Comparison of ENCODE assay signal across 26 mouse cellular contexts in genomic region chr2:76347839-76348238, GRCm38 (mm10). TPM values are rescaled to one million over a fixed set of nuclear protein-coding genes. Genes with fewer than 3 reads are reported as not detected.
"Had no signal": no experiment of that assay in that cellular context is flagged by ENCODE, and none has a peak within 500 bp of the region (broad histone marks: within the 10 kb centered on the region; RNA-seq: fewer than 3 reads in every experiment).

No protein-coding gene starts in this region.

- H3K9me3 ChIP-seq: limb, embryonic 12.5 days; limb, embryonic 15.5 days; midbrain, embryonic 12.5 days; midbrain, embryonic 15.5 days; neural tube, embryonic 12.5 days; neural tube, embryonic 15.5 days had no signal

- ATAC-seq: liver, postnatal 0 days; lung, postnatal 0 days; midbrain, embryonic 15.5 days had no signal

- H3K36me3 ChIP-seq: limb, embryonic 12.5 days; limb, embryonic 15.5 days; midbrain, embryonic 12.5 days; midbrain, embryonic 15.5 days; neural tube, embryonic 12.5 days; neural tube, embryonic 15.5 days had no signal

- H3K27ac ChIP-seq: limb, embryonic 12.5 days; limb, embryonic 15.5 days; liver, embryonic 14.5 days; macrophage; midbrain, embryonic 12.5 days; midbrain, embryonic 15.5 days; neural tube, embryonic 12.5 days; neural tube, embryonic 15.5 days had no signal

- H3K9ac ChIP-seq: limb, embryonic 12.5 days; limb, embryonic 15.5 days; liver, embryonic 14.5 days; liver, postnatal 0 days; lung, embryonic 14.5 days; midbrain, embryonic 12.5 days; midbrain, embryonic 15.5 days; neural tube, embryonic 12.5 days; neural tube, embryonic 15.5 days had no signal

- H3K4me3 ChIP-seq: limb, embryonic 12.5 days; limb, embryonic 15.5 days; midbrain, embryonic 12.5 days; midbrain, embryonic 15.5 days; neural tube, embryonic 12.5 days; neural tube, embryonic 15.5 days had no signal

- H3K27me3 ChIP-seq: limb, embryonic 12.5 days; limb, embryonic 15.5 days; midbrain, embryonic 12.5 days; midbrain, embryonic 15.5 days; neural tube, embryonic 12.5 days; neural tube, embryonic 15.5 days had no signal

- H3K4me1 ChIP-seq: limb, embryonic 12.5 days; limb, embryonic 15.5 days; midbrain, embryonic 12.5 days; midbrain, embryonic 15.5 days; neural tube, embryonic 12.5 days; neural tube, embryonic 15.5 days had no signal

- DNase-seq: kidney, postnatal 14 days; kidney, postnatal 4 days; left cerebral cortex, postnatal 4 days; lung, embryonic 14.5 days; thymus, adult 18-20 months; thymus, postnatal 36 days had no signal

- H3K4me2 ChIP-seq: limb, embryonic 12.5 days; limb, embryonic 15.5 days; liver, embryonic 11.5 days; lung, embryonic 14.5 days; midbrain, embryonic 12.5 days; midbrain, embryonic 15.5 days; neural tube, embryonic 12.5 days; neural tube, embryonic 15.5 days had no signal

RNA-seq across cellular contexts. Expression of gene Pde11a, which starts 9.3 kb away (rescaled TPM):
- polyA plus RNA-seq: macrophage had no signal

RNA-seq across cellular contexts. Expression of gene Cyct, which starts 12.4 kb away (rescaled TPM):
- total RNA-seq: layer of hippocampus, adult 18-20 months; layer of hippocampus, postnatal 14 days; left cerebral cortex, adult 8-10 months; left cerebral cortex, postnatal 14 days; left cerebral cortex, postnatal 4 days; megakaryocyte, adult 5-6 weeks had no signal
- polyA plus RNA-seq: kidney, embryonic 16.5 days; limb, embryonic 12.5 days; limb, embryonic 15.5 days; liver, embryonic 14.5 days; liver, postnatal 0 days; lung, embryonic 14.5 days; lung, postnatal 0 days; macrophage; midbrain, embryonic 12.5 days; neural tube, embryonic 12.5 days; spleen, adult 2 months; stomach, embryonic 16.5 days; urinary bladder, adult 2 months had no signal

RNA-seq across cellular contexts. Expression of gene Osbpl6, which starts 58.5 kb away (rescaled TPM):
- polyA plus RNA-seq: macrophage had no signal
